In the genomic region with DNA sequence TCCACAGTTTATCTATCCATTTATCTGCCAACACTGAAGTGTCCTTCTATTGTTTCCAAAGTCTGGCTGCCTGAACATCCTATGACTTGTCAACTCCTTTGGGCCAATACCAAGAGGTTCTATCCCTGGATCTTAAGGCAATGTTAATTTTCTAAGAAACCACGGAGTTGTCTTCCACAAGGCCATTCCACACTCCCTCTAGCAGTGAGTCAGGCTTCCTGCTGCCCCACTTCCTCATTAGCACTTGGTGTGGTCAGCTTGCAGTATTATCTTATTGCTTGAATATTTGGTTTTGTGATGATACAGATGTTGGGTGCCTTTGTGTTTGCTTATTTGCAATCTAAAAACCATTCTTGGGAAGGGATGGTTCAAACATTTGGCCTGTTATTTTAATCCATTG, we compare ENCODE assay signal across 20 mouse cellular contexts.
DNase-seq lines count a peak whose midpoint lies in the region; ATAC-seq lines count a peak whose summit lies in the region.
"Had no signal": no experiment of that assay in that cellular context is flagged by ENCODE, and none has a peak within 500 bp of the region (broad histone marks: within the 10 kb centered on the region; RNA-seq: fewer than 3 reads in every experiment).

No protein-coding gene starts in this region.

- ATAC-seq in megakaryocyte, adult 5-6 weeks (ENCODE audit: poor library complexity, severe bottlenecking): peak; percentile 45; the same call in 1 of the 2 replicates
- ATAC-seq: forebrain, embryonic 14.5 days; forebrain, postnatal 0 days; hindbrain, embryonic 16.5 days; intestine, embryonic 15.5 days had no signal

- peak; percentile 70 for DNase-seq in 416B (ENCODE audit: low read depth)
- DNase-seq in NIH3T3 (ENCODE audit: low read depth): peak; percentile 11
- no peak for DNase-seq in heart, adult 9 months (ENCODE audit: low spot score in 2 of 2)
- no peak for DNase-seq in layer of hippocampus, adult 18-20 months (ENCODE audit: low spot score in 2 of 2)
- no peak for DNase-seq in adrenal gland, adult 2 months
- no peak for DNase-seq in lung, postnatal 10 days
- DNase-seq: adrenal gland, adult 8-10 months; adrenal gland, postnatal 25 days; cerebellum, adult 11-12 months; cerebellum, adult 8-10 months; cerebellum, postnatal 10 days; cerebellum, postnatal 36 days; forebrain, postnatal 0 days; gastrocnemius, postnatal 25 days; heart, adult 2 months; kidney, adult 11 months had no signal

Comparison
In these comparisons a context has a peak if more than half of its experiments do, and no peak if none do; other contexts are left out.
1. DNase-seq: peak in 416B (single experiment) and NIH3T3 (single experiment); none in heart, adult 9 months (0 of 2), layer of hippocampus, adult 18-20 months (0 of 2), adrenal gland, adult 2 months (single experiment) and lung, postnatal 10 days (single experiment).